9 mouse cellular contexts compared by ENCODE assay signal in the genomic region with DNA sequence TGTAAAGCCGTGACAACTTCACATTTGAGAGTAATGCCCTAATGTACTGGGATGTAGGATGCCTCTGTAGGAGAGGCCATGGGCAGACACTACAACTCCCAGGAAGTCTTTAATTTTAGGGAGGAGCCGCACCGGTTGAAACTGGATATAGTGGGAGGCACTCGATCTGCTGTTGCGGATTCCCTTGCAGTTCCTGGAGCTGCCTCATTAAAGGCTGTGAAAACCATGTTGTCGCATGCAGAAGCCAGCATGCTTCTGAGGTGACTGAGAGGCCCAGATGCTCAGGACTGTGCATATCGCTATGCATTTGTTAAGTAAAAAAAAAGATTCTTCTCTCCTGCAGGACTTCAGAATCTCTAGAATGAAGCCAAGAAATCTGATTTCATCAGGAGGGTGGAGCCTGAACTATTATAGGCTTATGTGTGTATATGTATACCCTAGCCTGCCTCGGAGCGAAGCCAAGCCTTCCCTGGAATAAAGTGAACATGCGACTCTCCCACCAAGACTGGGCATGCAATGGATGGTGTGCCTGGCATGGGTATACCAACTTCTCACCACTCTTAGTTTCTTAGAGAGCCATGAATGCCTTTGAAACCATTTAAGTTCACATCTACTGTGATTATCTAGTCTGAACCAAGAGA.
DNase-seq lines count a peak whose midpoint lies in the region; ATAC-seq lines count a peak whose summit lies in the region.
"Had no signal": no experiment of that assay in that cellular context is flagged by ENCODE, and none has a peak within 500 bp of the region (broad histone marks: within the 10 kb centered on the region; RNA-seq: fewer than 3 reads in every experiment).

No protein-coding gene starts in this region.

- H3K4me1 ChIP-seq in heart, embryonic 10.5 days, result no peaks in the 10 kb centered on the region; the same call in 1 of the 2 replicates
- peaks cover 18% of the 10 kb centered on the region for H3K4me1 ChIP-seq in lung, embryonic 16.5 days (replicated peaks; ENCODE audit: control insufficient read depth, insufficient read depth, low read length)
- peaks cover 11% of the 10 kb centered on the region; the same call in 1 of the 2 replicates for H3K4me1 ChIP-seq in forebrain, embryonic 14.5 days (ENCODE audit: control insufficient read depth, insufficient read depth, low read length)
- H3K4me1 ChIP-seq in neural tube, embryonic 15.5 days, result peaks cover 26% of the 10 kb centered on the region

- no peak overlapping the region for H3K9ac ChIP-seq in lung, embryonic 16.5 days (ENCODE audit: low read length)
- H3K9ac ChIP-seq in forebrain, embryonic 14.5 days (ENCODE audit: low read length), result no peak overlapping the region
- no peak overlapping the region for H3K9ac ChIP-seq in neural tube, embryonic 15.5 days (replicated peaks)

- DNase-seq in heart, adult 11 months, result peak; percentile 68
- no peak for DNase-seq in heart, embryonic 10.5 days (ENCODE audit: low spot score)
- no peak for DNase-seq in lung, adult 18-20 months
- DNase-seq in forebrain, embryonic 14.5 days (ENCODE audit: low spot score), result peak; percentile 76
- no peak for DNase-seq in adrenal gland, adult (ENCODE audit: inconsistent age in 2 of 2, low spot score in 1 of 2)
- DNase-seq in T-cell, adult 2 months (ENCODE audit: low spot score), result no peak
- DNase-seq: lung, postnatal 10 days had no signal

- WGBS in heart, embryonic 10.5 days, result 63% methylated on average over 10 of the region's 10 CpGs
- WGBS in lung, embryonic 16.5 days, result 46% methylated on average over 10 of the region's 10 CpGs
- WGBS in forebrain, embryonic 14.5 days, result 57% methylated on average over 10 of the region's 10 CpGs
- WGBS in neural tube, embryonic 15.5 days, result 50% methylated on average over 10 of the region's 10 CpGs

- peak; percentile 52; the same call in 1 of the 2 replicates for ATAC-seq in lung, embryonic 16.5 days (ENCODE audit: low read depth)
- ATAC-seq in forebrain, embryonic 14.5 days, result peak; percentile 82; the same call in 1 of the 2 replicates
- ATAC-seq in neural tube, embryonic 15.5 days (ENCODE audit: low FRiP score), result peak; percentile 65; the same call in 1 of the 2 replicates

- peak overlapping the region; percentile 22; the same call in 1 of the 2 replicates for H3K4me2 ChIP-seq in lung, embryonic 16.5 days (ENCODE audit: low read depth, low read length)
- H3K4me2 ChIP-seq in forebrain, embryonic 14.5 days (ENCODE audit: low read length), result no peak overlapping the region; the same call in 1 of the 2 replicates
- H3K4me2 ChIP-seq in neural tube, embryonic 15.5 days, result no peak overlapping the region

- no peak overlapping the region for H3K27ac ChIP-seq in heart, embryonic 10.5 days
- H3K27ac ChIP-seq in lung, embryonic 16.5 days (ENCODE audit: low read length), result no peak overlapping the region
- H3K27ac ChIP-seq in forebrain, embryonic 14.5 days (ENCODE audit: low read depth, low read length), result peak overlapping the region; percentile 70
- H3K27ac ChIP-seq in neural tube, embryonic 15.5 days (replicated peaks), result peak overlapping the region; percentile 69

- no peak overlapping the region for H3K4me3 ChIP-seq in heart, embryonic 10.5 days
- H3K4me3 ChIP-seq in lung, embryonic 16.5 days (ENCODE audit: low read length), result no peak overlapping the region
- no peak overlapping the region for H3K4me3 ChIP-seq in forebrain, embryonic 14.5 days (ENCODE audit: low read depth, low read length)
- H3K4me3 ChIP-seq in neural tube, embryonic 15.5 days (replicated peaks), result no peak overlapping the region

- no peaks in the 10 kb centered on the region for H3K36me3 ChIP-seq in heart, embryonic 10.5 days
- H3K36me3 ChIP-seq in lung, embryonic 16.5 days (ENCODE audit: control insufficient read depth, insufficient read depth, low read length), result no peaks in the 10 kb centered on the region
- no peaks in the 10 kb centered on the region for H3K36me3 ChIP-seq in forebrain, embryonic 14.5 days (ENCODE audit: control insufficient read depth, insufficient read depth, low read length)
- H3K36me3 ChIP-seq in neural tube, embryonic 15.5 days, result no peaks in the 10 kb centered on the region

- no peaks in the 10 kb centered on the region for H3K27me3 ChIP-seq in heart, embryonic 10.5 days (ENCODE audit: insufficient read depth, poor library complexity, severe bottlenecking)
- H3K27me3 ChIP-seq in lung, embryonic 16.5 days (ENCODE audit: control insufficient read depth, insufficient read depth, low read depth, low read length), result no peaks in the 10 kb centered on the region
- H3K27me3 ChIP-seq in forebrain, embryonic 14.5 days (replicated peaks; ENCODE audit: control insufficient read depth, insufficient read depth, low read length), result no peaks in the 10 kb centered on the region
- no peaks in the 10 kb centered on the region for H3K27me3 ChIP-seq in neural tube, embryonic 15.5 days (replicated peaks)

- no peaks in the 10 kb centered on the region for H3K9me3 ChIP-seq in heart, embryonic 10.5 days
- H3K9me3 ChIP-seq in lung, embryonic 16.5 days (ENCODE audit: control insufficient read depth, low read length), result no peaks in the 10 kb centered on the region; the same call in 1 of the 2 replicates
- peaks cover 4% of the 10 kb centered on the region; the same call in 1 of the 2 replicates for H3K9me3 ChIP-seq in forebrain, embryonic 14.5 days (replicated peaks; ENCODE audit: control insufficient read depth, low read length)
- H3K9me3 ChIP-seq in neural tube, embryonic 15.5 days (replicated peaks), result no peaks in the 10 kb centered on the region

Comparison
In these comparisons a context has a peak if more than half of its experiments do, and no peak if none do; other contexts are left out.
1. DNase-seq: peak in heart, adult 11 months (single experiment) and forebrain, embryonic 14.5 days (single experiment); none in heart, embryonic 10.5 days (single experiment), lung, adult 18-20 months (0 of 2), adrenal gland, adult (0 of 2) and T-cell, adult 2 months (single experiment).
2. H3K27ac ChIP-seq: peak in forebrain, embryonic 14.5 days (single experiment) and neural tube, embryonic 15.5 days (single experiment); none in heart, embryonic 10.5 days (single experiment) and lung, embryonic 16.5 days (single experiment).
3. Peak in every context shown above with its lines, with median percentiles within 50 percentile points of each other: ATAC-seq.